Mouse (Mus musculus): ENCODE results near the gene Porcn. TPM values are rescaled to one million over a fixed set of nuclear protein-coding genes. Genes with fewer than 3 reads are reported as not detected.

The Porcn gene
- total and polyA plus RNA-seq, 3 experiments, result 0.64 TPM; not detected in 2

GRCm38 (mm10) chrX:8238804-8239395, 32.6 kb upstream of the Porcn start:
- dilution Hi-C loops (cut with MboI; ENCODE audit: extremely low pct_ligation_motif_present, extremely low pct_unique_long_range_greater_than_20kb, low sequenced_read_pairs), result no loop called here
- no peak for DNase-seq (ENCODE audit: extremely low read depth)
- H3K4me2 ChIP-seq (ENCODE audit: insufficient read depth, low read depth, poor library complexity, severe bottlenecking), result no peak overlapping the region
- H3K27ac ChIP-seq (ENCODE audit: insufficient read depth, low read depth), result no peak overlapping the region
- no peak overlapping the region for H3K4me3 ChIP-seq (replicated peaks in 1 of 3; ENCODE audit: low read depth in 2 of 3, low read length in 2 of 3, poor library complexity in 1 of 3)
- H3K4me1 ChIP-seq (ENCODE audit: control insufficient read depth in 1 of 2, insufficient read depth in 2 of 2), result no peaks in the 10 kb centered on the region
- in situ Hi-C loops (cut with MboI; ENCODE audit: low pct_ligation_motif_present, low pct_unique_long_range_greater_than_20kb, low sequenced_read_pairs), result no loop called here
- peaks cover 3 to 30% of the 10 kb centered on the region in 2 experiments for H3K36me3 ChIP-seq (replicated peaks in 1 of 2; ENCODE audit: control insufficient read depth in 1 of 2, insufficient read depth in 1 of 2, low read length in 1 of 2)
- no peaks in the 10 kb centered on the region for H3K79me2 ChIP-seq (replicated peaks; ENCODE audit: control insufficient read depth, extremely low read depth, insufficient read depth, poor library complexity, severe bottlenecking)
- H3K9me3 ChIP-seq (replicated peaks; ENCODE audit: low read length), result no peaks in the 10 kb centered on the region
- no peaks in the 10 kb centered on the region for H3K27me3 ChIP-seq (replicated peaks)
- TF ChIP-seq MAX (IDR thresholded peaks at IDR 0.05; ENCODE audit: low read length) (no peak), PAX5 (IDR thresholded peaks at IDR 0.05; ENCODE audit: low read length) (no peak), JUN (IDR thresholded peaks at IDR 0.05; ENCODE audit: insufficient read depth, low read depth, low read length) (no peak), GABPA (IDR thresholded peaks at IDR 0.05; ENCODE audit: insufficient replicate concordance, low read depth, low read length) (no peak), ZMIZ1 (IDR thresholded peaks at IDR 0.05; ENCODE audit: low read depth, low read length) (no peak)
- H3K9ac ChIP-seq (ENCODE audit: insufficient read depth, low read depth), result no peak overlapping the region

GRCm38 (mm10) chrX:8236704-8237103, 30.4 kb upstream of the Porcn start:
- DNase-seq (ENCODE audit: extremely low read depth), result no peak
- Histone ChIP-seq H3K27me3 (replicated peaks) (no peaks in the 10 kb centered on the region), H3K9me3 (replicated peaks; ENCODE audit: low read length) (no peaks in the 10 kb centered on the region), H3K4me3 (replicated peaks in 1 of 3; ENCODE audit: low read depth in 2 of 3, low read length in 2 of 3, poor library complexity in 1 of 3) (no peak overlapping the region), H3K4me2 (ENCODE audit: insufficient read depth, low read depth, poor library complexity, severe bottlenecking) (no peak overlapping the region), H3K4me1 (ENCODE audit: control insufficient read depth in 1 of 2, insufficient read depth in 2 of 2) (no peaks in the 10 kb centered on the region), H3K27ac (ENCODE audit: insufficient read depth, low read depth) (no peak overlapping the region), H3K9ac (ENCODE audit: insufficient read depth, low read depth) (no peak overlapping the region), H3K36me3 (replicated peaks in 1 of 2; ENCODE audit: control insufficient read depth in 1 of 2, insufficient read depth in 1 of 2, low read length in 1 of 2) (peaks cover 3 to 20% of the 10 kb centered on the region in 2 experiments), H3K79me2 (replicated peaks; ENCODE audit: control insufficient read depth, extremely low read depth, insufficient read depth, poor library complexity, severe bottlenecking) (no peaks in the 10 kb centered on the region)
- TF ChIP-seq POLR2A (IDR thresholded peaks at IDR 0.05; ENCODE audit: low read depth, low read length), result no peak
- TF ChIP-seq JUND (conservative IDR thresholded peaks at IDR 0.05; ENCODE audit: low read depth, low read length), result no peak
- TF ChIP-seq KAT2A (IDR thresholded peaks at IDR 0.05; ENCODE audit: insufficient replicate concordance, low read length), result no peak
- TF ChIP-seq TCF12 (IDR thresholded peaks at IDR 0.05; ENCODE audit: low read depth, low read length), result no peak
- TF ChIP-seq PAX5 (IDR thresholded peaks at IDR 0.05; ENCODE audit: low read length), result no peak
- TF ChIP-seq USF2 (conservative IDR thresholded peaks at IDR 0.05; ENCODE audit: low read depth, low read length), result no peak
- no peak for TF ChIP-seq SIN3A (IDR thresholded peaks at IDR 0.05; ENCODE audit: low read length)
- no peak for TF ChIP-seq MYC (IDR thresholded peaks at IDR 0.05; ENCODE audit: low read depth, low read length)
- TF ChIP-seq MXI1 (IDR thresholded peaks at IDR 0.05; ENCODE audit: low read depth, low read length), result no peak
- no peak for TF ChIP-seq ETS1 (conservative IDR thresholded peaks at IDR 0.05; ENCODE audit: low read depth, low read length)
- TF ChIP-seq POLR2AphosphoS2 (IDR thresholded peaks at IDR 0.05; ENCODE audit: low read depth, low read length), result no peak
- in situ Hi-C loops (cut with MboI; ENCODE audit: low pct_ligation_motif_present, low pct_unique_long_range_greater_than_20kb, low sequenced_read_pairs) (no loop called here), dilution Hi-C loops (cut with MboI; ENCODE audit: extremely low pct_ligation_motif_present, extremely low pct_unique_long_range_greater_than_20kb, low sequenced_read_pairs) (no loop called here)

Measured in CH12.LX (cell line).